Mouse (Mus musculus): ENCODE results near the gene Sost. TPM values are rescaled to one million over a fixed set of nuclear protein-coding genes. Genes with fewer than 3 reads are reported as not detected.

Gene Sost
- polyA plus RNA-seq, 1 experiment, result 3.1 TPM

DNA sequence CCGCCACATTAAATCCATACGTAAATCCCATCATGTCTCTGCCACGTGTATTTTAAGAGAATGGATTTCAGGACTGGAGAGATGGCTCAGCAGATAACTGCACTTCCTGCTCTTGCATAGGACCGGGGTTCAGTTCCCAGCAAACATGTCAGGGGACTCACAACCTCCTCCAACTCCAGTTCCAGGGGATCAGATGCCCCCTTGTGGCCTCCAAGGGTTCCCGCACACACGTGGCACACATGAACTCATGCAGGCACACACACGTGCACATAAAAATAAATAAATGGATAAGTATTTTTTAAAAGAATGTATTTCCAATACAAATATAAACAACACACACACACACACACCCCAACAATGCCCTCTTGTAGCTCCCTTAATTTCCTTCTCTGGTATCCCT is 10.1 kb upstream of the Sost start:
- TF ChIP-seq POLR2A (IDR thresholded peaks at IDR 0.05; ENCODE audit: control insufficient read depth, extremely low read depth, insufficient read depth, low read length, poor library complexity) (no peak), CTCF (IDR thresholded peaks at IDR 0.05; ENCODE audit: borderline replicate concordance, control insufficient read depth, extremely low read depth, insufficient read depth, low read length, poor library complexity) (no peak)
- no peaks in the 10 kb centered on the region; the same call in 1 of the 2 replicates for H3K27me3 ChIP-seq (ENCODE audit: control insufficient read depth, insufficient read depth, low read length)
- WGBS, result 95% methylated on average over 7 of the region's 7 CpGs
- no peak overlapping the region for H3K27ac ChIP-seq (ENCODE audit: control insufficient read depth, insufficient read depth, low read length)
- no peak overlapping the region for H3K4me3 ChIP-seq (ENCODE audit: control insufficient read depth, insufficient read depth, low read length)
- DNase-seq, result no peak
- no peaks in the 10 kb centered on the region for H3K4me1 ChIP-seq (replicated peaks; ENCODE audit: control insufficient read depth, insufficient read depth, low read length)
- H3K36me3 ChIP-seq (ENCODE audit: control insufficient read depth, insufficient read depth, low read length), result no peaks in the 10 kb centered on the region

DNA sequence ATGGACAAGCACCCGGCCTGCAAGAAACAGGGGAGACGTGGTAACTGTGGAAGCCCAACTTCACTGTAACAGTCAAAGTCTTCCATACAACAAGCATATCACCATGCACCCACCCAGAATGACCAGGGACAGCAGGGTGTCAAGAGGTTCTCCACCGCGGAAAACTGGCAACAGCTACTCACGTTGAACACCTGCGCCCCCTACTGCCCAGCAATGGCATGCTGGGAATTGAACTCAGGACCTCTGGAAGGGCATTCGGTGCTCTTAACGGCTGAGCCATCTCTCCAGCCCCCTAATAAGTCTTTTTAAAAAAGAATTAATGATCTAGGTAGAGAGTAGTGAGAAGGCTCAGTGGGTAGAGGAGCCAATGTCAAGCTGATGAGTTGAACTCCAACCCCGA is 8.1 kb upstream of the Sost start:
- no peak overlapping the region for H3K4me3 ChIP-seq (ENCODE audit: control insufficient read depth, insufficient read depth, low read length)
- H3K27ac ChIP-seq (ENCODE audit: control insufficient read depth, insufficient read depth, low read length), result no peak overlapping the region
- no peaks in the 10 kb centered on the region for H3K36me3 ChIP-seq (ENCODE audit: control insufficient read depth, insufficient read depth, low read length)
- no peak for TF ChIP-seq POLR2A (IDR thresholded peaks at IDR 0.05; ENCODE audit: control insufficient read depth, extremely low read depth, insufficient read depth, low read length, poor library complexity)
- no peak for TF ChIP-seq CTCF (IDR thresholded peaks at IDR 0.05; ENCODE audit: borderline replicate concordance, control insufficient read depth, extremely low read depth, insufficient read depth, low read length, poor library complexity)
- H3K27me3 ChIP-seq (ENCODE audit: control insufficient read depth, insufficient read depth, low read length), result no peaks in the 10 kb centered on the region
- WGBS, result 77% methylated on average over 9 of the region's 9 CpGs
- no peaks in the 10 kb centered on the region for H3K4me1 ChIP-seq (replicated peaks; ENCODE audit: control insufficient read depth, insufficient read depth, low read length)
- no peak for DNase-seq

DNA sequence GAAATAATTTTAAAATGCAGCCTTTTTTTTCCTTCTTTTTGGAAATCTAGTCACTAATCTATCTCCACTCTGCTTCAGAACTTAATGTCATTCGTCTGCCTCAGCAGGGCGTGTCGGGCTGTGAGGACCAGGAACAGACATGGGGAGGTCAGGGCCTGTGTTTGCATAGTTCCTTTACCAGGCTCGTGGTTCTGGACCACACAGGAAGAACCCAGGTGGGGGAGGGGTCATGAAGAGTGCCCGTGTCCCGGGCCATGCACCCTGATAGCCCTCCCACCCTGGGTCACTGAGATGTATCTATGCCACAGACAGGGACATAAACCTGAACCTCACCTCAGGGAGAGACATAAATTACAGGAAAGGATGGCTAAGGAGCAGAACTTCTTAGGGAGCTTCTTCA is 7.4 kb upstream of the Sost start:
- Histone ChIP-seq H3K36me3 (ENCODE audit: control insufficient read depth, insufficient read depth, low read length) (no peaks in the 10 kb centered on the region), H3K4me3 (ENCODE audit: control insufficient read depth, insufficient read depth, low read length) (no peak overlapping the region), H3K27ac (ENCODE audit: control insufficient read depth, insufficient read depth, low read length) (no peak overlapping the region), H3K4me1 (replicated peaks; ENCODE audit: control insufficient read depth, insufficient read depth, low read length) (no peaks in the 10 kb centered on the region), H3K27me3 (ENCODE audit: control insufficient read depth, insufficient read depth, low read length) (no peaks in the 10 kb centered on the region)
- TF ChIP-seq CTCF (IDR thresholded peaks at IDR 0.05; ENCODE audit: borderline replicate concordance, control insufficient read depth, extremely low read depth, insufficient read depth, low read length, poor library complexity) (no peak), POLR2A (IDR thresholded peaks at IDR 0.05; ENCODE audit: control insufficient read depth, extremely low read depth, insufficient read depth, low read length, poor library complexity) (no peak)
- 61% methylated on average over 6 of the region's 6 CpGs for WGBS
- no peak for DNase-seq

DNA sequence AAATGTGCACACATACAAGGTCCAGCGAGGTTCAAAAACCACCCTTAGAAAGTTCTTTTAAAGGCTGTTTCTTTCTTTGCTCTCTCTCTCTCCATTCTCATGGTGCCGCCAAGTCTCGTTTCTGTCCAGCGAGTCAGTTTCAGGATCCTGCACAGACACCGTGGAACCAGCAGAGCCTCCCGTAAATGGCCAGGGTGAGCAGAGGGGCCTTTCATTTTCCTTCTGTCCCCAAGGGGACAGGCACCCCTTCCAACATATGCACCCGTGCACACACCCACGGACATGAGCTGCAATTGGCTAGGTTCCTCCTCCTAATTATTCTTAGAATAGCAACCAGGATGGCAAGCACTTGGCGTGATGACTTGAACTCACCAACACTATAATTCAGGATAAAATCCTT is 6.7 kb upstream of the Sost start:
- no peak for DNase-seq
- Histone ChIP-seq H3K4me3 (ENCODE audit: control insufficient read depth, insufficient read depth, low read length) (no peak overlapping the region), H3K36me3 (ENCODE audit: control insufficient read depth, insufficient read depth, low read length) (no peaks in the 10 kb centered on the region), H3K4me1 (replicated peaks; ENCODE audit: control insufficient read depth, insufficient read depth, low read length) (no peaks in the 10 kb centered on the region), H3K27ac (ENCODE audit: control insufficient read depth, insufficient read depth, low read length) (no peak overlapping the region), H3K27me3 (ENCODE audit: control insufficient read depth, insufficient read depth, low read length) (no peaks in the 10 kb centered on the region)
- WGBS, result 91% methylated on average over 9 of the region's 9 CpGs
- TF ChIP-seq POLR2A (IDR thresholded peaks at IDR 0.05; ENCODE audit: control insufficient read depth, extremely low read depth, insufficient read depth, low read length, poor library complexity) (no peak), CTCF (IDR thresholded peaks at IDR 0.05; ENCODE audit: borderline replicate concordance, control insufficient read depth, extremely low read depth, insufficient read depth, low read length, poor library complexity) (no peak)

DNA sequence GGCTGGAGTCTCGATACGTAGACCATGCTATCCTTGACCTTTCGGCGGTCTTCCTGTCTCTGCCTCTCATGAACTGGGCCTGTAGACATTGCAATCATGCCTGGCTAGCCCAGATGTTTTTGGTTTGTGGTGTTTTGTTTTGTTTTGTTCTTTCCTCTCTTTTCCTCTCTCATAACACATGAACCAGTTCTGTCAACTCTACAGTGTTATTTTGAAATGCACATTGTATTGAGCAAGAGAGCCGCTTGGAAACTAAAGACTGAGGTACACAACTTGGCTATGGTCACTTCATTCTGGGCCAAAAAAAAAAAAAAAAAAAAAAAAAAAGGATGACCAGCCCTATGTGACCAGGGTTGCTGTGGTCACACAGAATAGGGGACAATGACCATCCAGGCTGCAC is 5.8 kb upstream of the Sost start:
- no peak for TF ChIP-seq POLR2A (IDR thresholded peaks at IDR 0.05; ENCODE audit: control insufficient read depth, extremely low read depth, insufficient read depth, low read length, poor library complexity)
- Histone ChIP-seq H3K27ac (ENCODE audit: control insufficient read depth, insufficient read depth, low read length) (no peak overlapping the region), H3K36me3 (ENCODE audit: control insufficient read depth, insufficient read depth, low read length) (no peaks in the 10 kb centered on the region)

DNA sequence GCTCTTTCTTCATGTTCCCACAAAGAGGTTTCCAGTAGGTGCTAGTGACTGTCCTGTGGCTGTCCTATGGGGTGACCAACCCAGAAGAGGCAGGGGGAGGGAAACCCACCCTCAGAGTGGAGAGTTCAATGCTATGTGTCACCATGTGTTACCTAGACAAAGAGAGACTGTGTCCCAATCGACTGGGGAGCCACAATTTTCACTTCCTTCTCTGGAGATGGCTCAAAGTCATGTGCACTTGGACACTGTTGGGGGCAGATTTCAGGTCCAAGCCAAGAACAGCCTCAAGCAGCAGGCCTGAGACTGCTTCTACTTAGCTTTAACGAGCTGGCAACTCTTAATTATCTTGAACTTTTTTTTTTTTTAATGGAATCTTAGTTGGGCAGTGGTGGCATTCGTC is 5.3 kb upstream of the Sost start:
- Histone ChIP-seq H3K4me1 (replicated peaks; ENCODE audit: control insufficient read depth, insufficient read depth, low read length) (no peaks in the 10 kb centered on the region), H3K36me3 (ENCODE audit: control insufficient read depth, insufficient read depth, low read length) (no peaks in the 10 kb centered on the region), H3K27ac (ENCODE audit: control insufficient read depth, insufficient read depth, low read length) (no peak overlapping the region), H3K27me3 (ENCODE audit: control insufficient read depth, insufficient read depth, low read length) (no peaks in the 10 kb centered on the region), H3K4me3 (ENCODE audit: control insufficient read depth, insufficient read depth, low read length) (no peak overlapping the region)
- WGBS, result 61% methylated on average over 3 of the region's 3 CpGs
- TF ChIP-seq POLR2A (IDR thresholded peaks at IDR 0.05; ENCODE audit: control insufficient read depth, extremely low read depth, insufficient read depth, low read length, poor library complexity), result no peak
- no peak for TF ChIP-seq CTCF (IDR thresholded peaks at IDR 0.05; ENCODE audit: borderline replicate concordance, control insufficient read depth, extremely low read depth, insufficient read depth, low read length, poor library complexity)
- DNase-seq, result no peak

More for the DNA sequence above, 5.8 kb upstream of the Sost start:
- Histone ChIP-seq H3K4me1 (replicated peaks; ENCODE audit: control insufficient read depth, insufficient read depth, low read length) (no peaks in the 10 kb centered on the region), H3K4me3 (ENCODE audit: control insufficient read depth, insufficient read depth, low read length) (no peak overlapping the region), H3K27me3 (ENCODE audit: control insufficient read depth, insufficient read depth, low read length) (no peaks in the 10 kb centered on the region)
- WGBS, result 98% methylated on average over 5 of the region's 5 CpGs
- no peak for DNase-seq

DNA sequence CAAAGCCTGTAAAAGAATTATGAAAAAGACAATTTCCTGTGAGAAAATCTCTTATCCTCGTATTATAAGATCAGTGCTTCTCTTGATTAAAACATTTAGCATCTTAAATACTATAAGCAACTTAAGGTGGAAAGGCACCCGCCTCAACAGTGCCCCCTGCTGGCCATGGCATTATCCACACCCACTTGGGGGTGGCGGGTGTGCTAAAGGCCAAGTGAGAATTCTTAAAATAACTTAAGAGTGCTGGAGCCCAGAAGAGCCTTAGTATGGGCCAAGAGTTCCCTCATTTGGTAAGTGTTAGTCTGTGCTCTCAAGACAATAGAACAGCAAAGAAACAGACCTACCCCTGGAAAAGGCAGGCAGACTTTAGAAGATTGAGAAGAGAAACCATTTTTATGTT is 4.6 kb upstream of the Sost start:
- whole genome bisulfite sequencing, result 48% methylated on average over 3 of the region's 3 CpGs
- Histone ChIP-seq H3K4me1 (replicated peaks; ENCODE audit: control insufficient read depth, insufficient read depth, low read length) (no peaks in the 10 kb centered on the region), H3K36me3 (ENCODE audit: control insufficient read depth, insufficient read depth, low read length) (no peaks in the 10 kb centered on the region), H3K27ac (ENCODE audit: control insufficient read depth, insufficient read depth, low read length) (no peak overlapping the region), H3K4me3 (ENCODE audit: control insufficient read depth, insufficient read depth, low read length) (no peak overlapping the region), H3K27me3 (ENCODE audit: control insufficient read depth, insufficient read depth, low read length) (no peaks in the 10 kb centered on the region)
- TF ChIP-seq POLR2A (IDR thresholded peaks at IDR 0.05; ENCODE audit: control insufficient read depth, extremely low read depth, insufficient read depth, low read length, poor library complexity) (no peak), CTCF (IDR thresholded peaks at IDR 0.05; ENCODE audit: borderline replicate concordance, control insufficient read depth, extremely low read depth, insufficient read depth, low read length, poor library complexity) (peak; percentile 62; the same call in 1 of the 2 replicates)
- peak; percentile 31 for DNase-seq

Measured in thymus, adult 2 months (tissue).